8 mouse cellular contexts compared by ENCODE assay signal in genomic region chr14:34674229-34674791, GRCm38 (mm10). TPM values are rescaled to one million over a fixed set of nuclear protein-coding genes. Genes with fewer than 3 reads are reported as not detected.
DNase-seq lines count a peak whose midpoint lies in the region; ATAC-seq and TF ChIP-seq lines count a peak whose summit lies in the region.

No protein-coding gene starts in this region.

- H3K27ac ChIP-seq in ES-Bruce4 (ENCODE audit: insufficient read depth, low read length), result peak overlapping the region; percentile 20
- H3K27ac ChIP-seq in bone marrow macrophage, adult 2 months (ENCODE audit: insufficient read depth, low read depth, low read length), result peak overlapping the region; percentile 64
- H3K27ac ChIP-seq in heart, embryonic 16.5 days (ENCODE audit: low read length), result peak overlapping the region; percentile 95

- H3K27me3 ChIP-seq in ES-Bruce4 (ENCODE audit: control insufficient read depth, insufficient read depth, low read length, poor library complexity, severe bottlenecking), result no peaks in the 10 kb centered on the region
- H3K27me3 ChIP-seq in heart, embryonic 16.5 days (ENCODE audit: control insufficient read depth, insufficient read depth, low read length), result no peaks in the 10 kb centered on the region

- ATAC-seq in erythroblast, adult 5-6 weeks (replicated peaks; ENCODE audit: low FRiP score, poor library complexity, severe bottlenecking), result peak; percentile 34
- ATAC-seq in heart, embryonic 16.5 days (replicated peaks; ENCODE audit: extremely low read depth, insufficient read depth, low FRiP score), result peak; percentile 50

- no peaks in the 10 kb centered on the region for H3K9me3 ChIP-seq in ES-Bruce4 (replicated peaks; ENCODE audit: control insufficient read depth, insufficient read depth, low read length, poor library complexity, severe bottlenecking)
- no peaks in the 10 kb centered on the region for H3K9me3 ChIP-seq in heart, embryonic 16.5 days (replicated peaks; ENCODE audit: control insufficient read depth, low read length)

- TF ChIP-seq POLR2A in ES-Bruce4 (IDR thresholded peaks at IDR 0.05; ENCODE audit: insufficient read depth, low read length), result no peak
- no peak for TF ChIP-seq POLR2A in bone marrow macrophage, adult 2 months (IDR thresholded peaks at IDR 0.05; ENCODE audit: borderline replicate concordance, low read depth, low read length)

- H3K4me3 ChIP-seq in ES-Bruce4 (ENCODE audit: low read depth, low read length), result peak overlapping the region; percentile 98
- peak overlapping the region; percentile 71 for H3K4me3 ChIP-seq in bone marrow macrophage, adult 2 months (ENCODE audit: insufficient read depth, low read length)
- H3K4me3 ChIP-seq in heart, embryonic 16.5 days (ENCODE audit: low read length), result peak overlapping the region; percentile 86

- WGBS in heart, embryonic 16.5 days, result under 1% methylated on average over 52 of the region's 52 CpGs

- peaks cover 2% of the 10 kb centered on the region for H3K4me1 ChIP-seq in ES-Bruce4 (ENCODE audit: control insufficient read depth, insufficient read depth, low read length)
- peaks cover 7% of the 10 kb centered on the region; the same call in 1 of the 2 replicates for H3K4me1 ChIP-seq in bone marrow macrophage, adult 2 months (ENCODE audit: control insufficient read depth, insufficient read depth, low read length)
- peaks cover 18% of the 10 kb centered on the region for H3K4me1 ChIP-seq in heart, embryonic 16.5 days (ENCODE audit: control insufficient read depth, insufficient read depth, low read length)

- TF ChIP-seq CTCF in ES-Bruce4 (IDR thresholded peaks at IDR 0.05; ENCODE audit: low read depth, low read length), result no peak
- no peak for TF ChIP-seq CTCF in bone marrow macrophage, adult 2 months (IDR thresholded peaks at IDR 0.05; ENCODE audit: low read depth, low read length)

- TF ChIP-seq EP300 in ES-Bruce4 (IDR thresholded peaks at IDR 0.05; ENCODE audit: insufficient read depth, low read depth, low read length), result no peak

- DNase-seq in kidney, postnatal 36 days, result peak; percentile 47 to 72
- peak; percentile 60 for DNase-seq in lung, postnatal 14 days
- peak; percentile 50 to 59 for DNase-seq in right cerebral cortex, postnatal 10 days (ENCODE audit: low spot score in 2 of 2)
- peak; percentile 46 for DNase-seq in urinary bladder, postnatal 25 days (ENCODE audit: low spot score)

- H3K9ac ChIP-seq in ES-Bruce4 (ENCODE audit: low read depth, poor library complexity, severe bottlenecking), result peak overlapping the region; percentile 99
- peak overlapping the region; percentile 97 for H3K9ac ChIP-seq in heart, embryonic 16.5 days (ENCODE audit: low read length)

- peaks cover 14% of the 10 kb centered on the region for H3K36me3 ChIP-seq in ES-Bruce4 (ENCODE audit: control insufficient read depth, insufficient read depth, low read length, poor library complexity, severe bottlenecking)
- 0 out of 2 replicates have a peak, but pooled peaks cover 2% of the 10 kb centered on the region for H3K36me3 ChIP-seq in heart, embryonic 16.5 days (ENCODE audit: control insufficient read depth, insufficient read depth)

- peak overlapping the region; percentile 79 for H3K4me2 ChIP-seq in heart, embryonic 16.5 days (ENCODE audit: low read depth, low read length)

RNA-seq across cellular contexts. Expression of gene Wapl, which starts 0.6 kb away (rescaled TPM):
- 205 and 231 TPM in 2 replicates for polyA plus RNA-seq in ES-Bruce4 (2011; ENCODE audit: insufficient read depth, insufficient read length, low read depth, missing spikeins)
- 50.1 and 55.3 TPM in 2 replicates for polyA plus RNA-seq in bone marrow macrophage, adult 2 months (2012; ENCODE audit: insufficient read depth, insufficient read length, missing spikeins)
- total RNA-seq in erythroblast, adult 5-6 weeks (2015; ENCODE audit: low replicate concordance), result 144 and 152 TPM in 2 replicates
- total RNA-seq in erythroblast, adult 5-6 weeks (2017; ENCODE audit: low replicate concordance), result 291 and 438 TPM in 2 replicates
- polyA plus RNA-seq in heart, embryonic 16.5 days (2015; fragmentation: Nextera tagmentation; extraction: Ambion mirVana), result 13.6 and 15.3 TPM in 2 replicates

Comparison
In these comparisons a context has a peak if more than half of its experiments do, and no peak if none do; other contexts are left out.
1. Peak in every context shown above with its lines: DNase-seq, ATAC-seq, H3K4me3 ChIP-seq and H3K27ac ChIP-seq.
2. H3K27ac ChIP-seq: peak in every context shown above with its lines; median percentile 95 in heart, embryonic 16.5 days; 64 in bone marrow macrophage, adult 2 months; 20 in ES-Bruce4.